Mouse (Mus musculus) forebrain, postnatal 0 days (tissue): ENCODE measurements around the gene Prpf38b. TPM values are rescaled to one million over a fixed set of nuclear protein-coding genes. Genes with fewer than 3 reads are reported as not detected.
"Not testable (repeated sequence)": the region's sequence is repeated elsewhere in the genome, so short reads cannot be mapped to it uniquely, and the experiment has no call there.

Experiments used
- ATAC-seq: fragments of 200-750 bp; cut with Nextera tagmentation; 2 replicates; pipeline ENCODE4 v1.8.0; 2017; ENCODE audit warnings: mild to moderate bottlenecking, moderate library complexity
- DNase-seq: peaks from one replicate; pipeline ENCODE4 v3.0.0-alpha.2; 2015
- H3K27ac ChIP-seq: fragments of 300-500 bp; sonication (generic); 2 replicates; pipeline ENCODE4 v1.5.1; 2014; ENCODE audit warnings: low read depth, mild to moderate bottlenecking, antibody characterized with exemption, low read length, moderate library complexity, mixed read lengths
- H3K27me3 ChIP-seq: fragments of 300-500 bp; sonication (generic); 2 replicates; pipeline ENCODE4 v1.6.1; 2014; ENCODE audit warnings: mild to moderate bottlenecking, low read length, mixed read lengths; ENCODE audit not compliant: insufficient read depth
- H3K36me3 ChIP-seq: fragments of 300-500 bp; sonication (generic); 2 replicates; pipeline ENCODE4 v1.6.1; 2014; ENCODE audit warnings: mild to moderate bottlenecking, moderate library complexity; ENCODE audit not compliant: insufficient read depth
- H3K4me1 ChIP-seq: fragments of 300-500 bp; sonication (generic); 2 replicates; pipeline ENCODE4 v1.6.1; 2014; ENCODE audit warnings: antibody characterized with exemption; ENCODE audit not compliant: insufficient read depth
- H3K4me2 ChIP-seq: fragments of 300-500 bp; sonication (generic); 2 replicates; pipeline ENCODE4 v1.6.1; 2014; ENCODE audit warnings: low read depth, mild to moderate bottlenecking, moderate library complexity
- H3K4me3 ChIP-seq: fragments of 300-500 bp; sonication (generic); 2 replicates; pipeline ENCODE4 v1.5.1; 2014; ENCODE audit warnings: low read depth, low read length, mixed read lengths
- H3K9ac ChIP-seq: fragments of 300-500 bp; sonication (generic); 2 replicates; pipeline ENCODE4 v1.6.1; 2014; ENCODE audit warnings: mild to moderate bottlenecking
- H3K9me3 ChIP-seq: fragments of 300-500 bp; sonication (generic); 2 replicates; pipeline ENCODE4 v1.6.1; 2016; ENCODE audit warnings: low read length
- CTCF ChIP-seq: sonication (generic); IDR thresholded peaks from 2 replicates; pipeline ENCODE4 v1.5.1; 2016; ENCODE audit warnings: antibody characterized with exemption, control low read depth, low read depth
- WGBS: fragments of 180-500 bp; shearing (Covaris S2); extraction: QIAGEN DNeasy Blood & Tissue Kit; methylation state at CpG from one replicate; pipeline ENCODE4 v1.1.7; 2014; 5-methylcytosine and 5-hydroxymethylcytosine counted together
- polyA plus RNA-seq: library from polyadenylated mRNA; unstranded; fragments of >200 nt; fragmentation: Nextera tagmentation; extraction: Ambion mirVana; gene quantifications from 2 replicates; pipeline ENCODE4 v1.2.1, GENCODE M21; 2015
- total RNA-seq: library from RNA; depleted of rRNA; stranded (reverse); fragments of >200 nt; gene quantifications from 2 replicates; pipeline ENCODE4 v1.2.3, GENCODE M21; 2014

The Prpf38b gene
- total and polyA plus RNA-seq, 2 experiments from 2014 or later = 33.4 to 34.3 TPM

DNA sequence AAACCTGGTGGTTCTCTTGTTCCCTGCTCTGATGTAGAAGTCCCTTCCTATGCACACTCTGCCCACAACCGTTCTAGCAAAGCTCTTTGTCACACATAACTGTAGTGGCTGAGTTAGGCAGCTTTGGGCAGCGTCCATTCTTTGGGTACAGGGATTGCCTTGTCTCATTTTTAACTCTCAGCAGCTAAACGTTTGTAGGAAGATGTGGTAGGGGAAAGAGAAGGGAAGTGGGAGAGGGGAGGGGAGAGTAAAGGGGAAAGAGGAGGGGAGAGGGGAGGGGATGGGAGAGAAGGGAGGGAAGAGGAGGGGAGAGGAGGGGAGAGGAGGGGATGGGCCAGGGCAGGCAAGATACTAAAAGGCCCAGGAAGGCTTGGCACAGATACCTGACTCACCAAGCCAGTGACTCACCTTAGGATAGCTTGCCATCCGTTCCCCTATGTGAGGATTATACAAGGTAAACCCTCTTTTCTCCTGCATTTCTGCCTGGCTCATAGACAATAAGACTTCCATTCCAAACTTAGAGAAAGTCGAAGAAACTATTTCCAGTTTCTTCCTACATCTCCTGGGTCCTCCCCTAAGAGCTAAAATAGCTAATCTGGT lies 31.6 kb downstream of the Prpf38b start:
- DNase-seq (no peak), ATAC-seq (no peak)
- Histone ChIP-seq H3K4me2 (no peak overlapping the region), H3K9me3 (no peaks in the 10 kb centered on the region), H3K4me1 (0 out of 2 replicates have a peak, but pooled peaks cover 2% of the 10 kb centered on the region), H3K27ac (no peak overlapping the region), H3K27me3 (no peaks in the 10 kb centered on the region), H3K36me3 (no peaks in the 10 kb centered on the region), H3K9ac (no peak overlapping the region), H3K4me3 (no peak overlapping the region)
- WGBS = 55% methylated on average over 5 of the region's 5 CpGs
- no peak for TF ChIP-seq CTCF

DNA sequence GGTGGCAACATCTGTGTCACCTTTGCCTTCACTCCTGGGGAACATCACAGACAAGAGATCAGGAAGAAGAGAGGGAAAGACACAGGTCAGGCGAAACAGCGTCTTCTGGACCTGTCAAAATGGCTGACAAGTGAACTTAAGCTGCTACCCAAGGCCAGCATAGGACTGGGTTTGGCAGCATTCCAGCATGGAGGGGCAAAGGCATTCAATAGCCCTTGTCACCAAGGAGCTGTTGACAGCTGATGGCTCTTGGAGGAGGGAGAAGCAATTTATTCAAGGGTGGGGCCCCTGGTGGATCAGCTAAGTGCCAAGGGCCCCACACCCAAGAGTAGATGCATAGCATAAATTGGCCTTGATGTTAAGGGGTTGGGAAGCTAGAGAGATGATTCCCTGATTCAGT lies 32.4 kb downstream of the Prpf38b start:
- no peak for DNase-seq
- Histone ChIP-seq H3K27me3 (no peaks in the 10 kb centered on the region), H3K9ac (no peak overlapping the region), H3K4me3 (no peak overlapping the region), H3K4me1 (0 out of 2 replicates have a peak, but pooled peaks cover 2% of the 10 kb centered on the region), H3K36me3 (no peaks in the 10 kb centered on the region), H3K4me2 (no peak overlapping the region), H3K27ac (no peak overlapping the region), H3K9me3 (no peaks in the 10 kb centered on the region)
- no peak for TF ChIP-seq CTCF
- 64% methylated on average over 2 of the region's 2 CpGs for WGBS
- no peak for ATAC-seq

DNA sequence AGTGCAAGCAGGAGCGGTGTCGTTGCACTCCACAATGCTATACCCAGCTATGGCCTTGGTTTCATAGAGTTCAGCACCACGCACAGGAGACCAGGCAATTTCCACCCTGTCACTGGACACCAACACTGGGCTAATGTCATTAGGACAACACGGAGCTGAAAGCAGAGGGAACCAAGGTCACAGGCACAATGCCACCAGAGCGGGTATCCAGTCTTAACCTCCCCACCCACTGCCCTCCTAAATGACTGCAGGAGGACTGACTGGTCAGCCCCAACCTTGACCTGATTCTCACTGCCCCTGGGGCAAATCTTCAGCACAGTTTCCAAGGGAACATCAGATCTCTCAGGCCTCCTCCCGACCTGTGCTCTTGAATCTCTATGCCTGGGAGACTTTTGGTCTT lies 40.9 kb downstream of the Prpf38b start:
- H3K9ac ChIP-seq = no peak overlapping the region
- no peak overlapping the region for H3K4me2 ChIP-seq
- H3K9me3 ChIP-seq = no peaks in the 10 kb centered on the region
- H3K4me3 ChIP-seq = no peak overlapping the region
- DNase-seq (no peak), ATAC-seq (no peak)
- H3K36me3 ChIP-seq = no peaks in the 10 kb centered on the region
- 84% methylated on average over 6 of the region's 6 CpGs for WGBS
- no peaks in the 10 kb centered on the region for H3K27me3 ChIP-seq
- H3K27ac ChIP-seq = no peak overlapping the region
- no peaks in the 10 kb centered on the region for H3K4me1 ChIP-seq
- TF ChIP-seq CTCF = no peak

DNA sequence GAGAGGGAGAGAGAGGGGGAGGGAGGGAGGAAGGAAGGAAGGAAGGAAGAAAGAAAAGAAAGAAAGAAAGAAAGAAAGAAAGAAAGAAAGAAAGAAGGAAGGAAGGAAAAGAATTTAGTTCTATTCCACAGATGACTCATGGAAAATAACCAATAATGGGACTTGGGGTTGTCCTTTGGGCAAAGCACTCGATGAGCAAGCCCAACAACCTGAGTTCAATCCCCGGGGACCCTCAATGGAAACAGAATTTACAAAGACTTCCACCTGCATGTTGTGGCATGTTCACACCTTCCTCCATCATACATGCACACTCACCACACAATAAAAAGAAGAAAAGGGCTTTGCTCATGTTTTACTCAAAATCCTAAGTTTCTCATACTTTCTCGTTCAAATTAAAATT lies 44.1 kb downstream of the Prpf38b start:
- DNase-seq = no peak
- Histone ChIP-seq H3K9ac (no peak overlapping the region), H3K36me3 (no peaks in the 10 kb centered on the region), H3K4me1 (no peaks in the 10 kb centered on the region), H3K4me2 (no peak overlapping the region), H3K9me3 (no peaks in the 10 kb centered on the region), H3K4me3 (no peak overlapping the region), H3K27ac (no peak overlapping the region), H3K27me3 (no peaks in the 10 kb centered on the region)
- WGBS = 87% methylated on average over 3 of the region's 3 CpGs
- ATAC-seq = no peak
- no peak for TF ChIP-seq CTCF

DNA sequence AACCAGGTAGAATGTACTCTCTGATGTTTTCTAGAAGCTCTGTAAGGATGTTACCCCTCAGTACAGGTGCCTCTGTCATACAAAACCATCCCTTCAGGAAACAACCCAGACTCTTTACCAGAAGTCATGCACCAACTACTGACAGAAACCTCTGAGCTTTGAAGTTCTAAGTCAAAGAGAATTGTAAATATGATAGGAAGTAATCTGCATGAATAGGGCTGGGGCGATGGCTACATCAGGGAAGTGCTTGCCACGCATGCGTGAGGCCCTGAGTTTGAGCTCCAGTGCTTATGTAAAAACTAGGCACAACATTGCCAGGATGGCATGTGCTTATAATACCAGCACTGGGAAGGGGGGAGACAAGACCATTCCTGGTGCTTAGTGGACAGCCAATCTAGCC lies 45.9 kb downstream of the Prpf38b start:
- ATAC-seq = no peak
- no peaks in the 10 kb centered on the region for H3K36me3 ChIP-seq
- H3K9me3 ChIP-seq = no peaks in the 10 kb centered on the region
- H3K4me2 ChIP-seq = no peak overlapping the region
- no peaks in the 10 kb centered on the region for H3K4me1 ChIP-seq
- no peaks in the 10 kb centered on the region for H3K27me3 ChIP-seq
- no peak overlapping the region for H3K27ac ChIP-seq
- no peak overlapping the region for H3K4me3 ChIP-seq
- no peak for DNase-seq
- TF ChIP-seq CTCF = no peak
- WGBS = 93% methylated on average over 3 of the region's 3 CpGs
- no peak overlapping the region for H3K9ac ChIP-seq

DNA sequence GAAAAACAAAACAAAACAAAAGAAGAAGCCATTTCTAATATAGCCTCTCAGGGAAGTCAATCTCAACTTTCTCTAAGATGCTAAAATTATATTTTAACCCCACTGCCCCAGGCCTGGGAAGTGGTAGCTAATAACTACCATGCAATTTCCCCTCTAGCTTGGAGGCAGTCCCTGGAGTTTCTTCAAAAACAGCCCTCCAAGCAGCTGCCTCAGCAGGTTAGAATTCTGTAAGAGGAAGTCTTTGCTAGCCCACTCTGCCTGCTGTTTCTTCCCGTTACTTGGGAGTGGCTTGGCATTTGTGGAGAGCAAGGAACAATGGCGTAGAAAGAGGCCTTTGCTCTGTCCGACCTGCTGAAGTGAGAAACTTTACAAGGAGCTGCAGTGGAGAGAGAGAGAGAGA lies 46.4 kb downstream of the Prpf38b start:
- DNase-seq = no peak
- no peak overlapping the region for H3K4me3 ChIP-seq
- no peak for TF ChIP-seq CTCF
- H3K27ac ChIP-seq = no peak overlapping the region
- H3K27me3 ChIP-seq = no peaks in the 10 kb centered on the region
- no peak overlapping the region for H3K4me2 ChIP-seq
- no peak overlapping the region for H3K9ac ChIP-seq
- no peaks in the 10 kb centered on the region for H3K4me1 ChIP-seq
- ATAC-seq = no peak
- H3K9me3 ChIP-seq = no peaks in the 10 kb centered on the region
- WGBS = 27% methylated on average over 3 of the region's 3 CpGs
- H3K36me3 ChIP-seq = no peaks in the 10 kb centered on the region

DNA sequence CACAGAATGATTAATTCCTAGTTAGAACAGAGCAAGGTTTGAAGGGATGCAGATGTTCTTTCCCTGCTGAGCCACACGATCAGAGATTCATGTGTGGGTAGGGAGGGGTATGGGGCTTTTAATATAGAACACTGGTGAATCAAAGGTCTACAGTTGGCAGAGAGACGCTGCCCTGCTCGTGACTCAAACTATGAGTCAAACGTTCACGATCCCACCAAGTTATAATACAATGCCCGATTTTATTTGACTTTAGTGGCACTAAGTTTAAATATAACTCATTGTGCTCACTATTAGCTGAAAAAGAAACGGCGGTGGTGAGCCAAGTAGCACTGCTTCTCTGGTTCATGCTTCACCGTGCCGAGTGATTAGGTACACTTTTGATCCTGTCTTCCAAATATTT lies 48.4 kb downstream of the Prpf38b start:
- Histone ChIP-seq H3K27ac (no peak overlapping the region), H3K9me3 (no peaks in the 10 kb centered on the region), H3K4me2 (no peak overlapping the region), H3K4me1 (no peaks in the 10 kb centered on the region), H3K27me3 (no peaks in the 10 kb centered on the region), H3K4me3 (no peak overlapping the region), H3K9ac (no peak overlapping the region), H3K36me3 (no peaks in the 10 kb centered on the region)
- DNase-seq (no peak), ATAC-seq (no peak)
- TF ChIP-seq CTCF = no peak
- 67% methylated on average over 10 of the region's 10 CpGs for WGBS

DNA sequence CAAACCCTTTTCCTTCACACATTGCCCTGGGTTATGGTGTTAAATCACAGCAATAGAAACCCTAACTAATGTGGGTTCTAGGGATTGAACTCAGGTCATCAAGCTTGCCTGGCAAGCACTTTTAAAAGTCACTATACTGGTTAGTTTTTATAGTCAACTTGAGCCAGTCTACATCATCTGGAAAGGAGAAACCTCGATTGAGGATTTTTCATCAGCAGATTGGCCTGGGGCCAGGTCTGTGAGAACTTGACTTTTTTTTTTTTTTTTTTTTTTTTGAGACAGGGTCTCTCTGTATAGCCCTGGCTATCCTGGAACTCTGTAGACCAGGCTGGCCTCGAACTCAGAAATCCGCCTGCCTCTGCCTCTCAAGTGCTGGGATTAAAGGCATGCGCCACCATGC lies 49.2 kb downstream of the Prpf38b start:
- H3K27ac ChIP-seq, H3K9ac ChIP-seq, H3K4me1 ChIP-seq, ATAC-seq, DNase-seq, H3K27me3 ChIP-seq, H3K9me3 ChIP-seq, H3K4me3 ChIP-seq, H3K36me3 ChIP-seq, H3K4me2 ChIP-seq: not testable (repeated sequence)
- 89% methylated on average over 4 of the region's 4 CpGs for WGBS
